Mouse (Mus musculus) retina, postnatal 1 day (tissue): ENCODE measurements at regions not wholly inside any gene's neighbourhood (a gene's known extent, or its start where the extent isn't known, plus 50 kb on each side); places are given as distances from the start of the nearest gene placed in this dataset.

Experiments
- DNase-seq: peaks from one replicate; pipeline ENCODE4 v3.0.0-alpha.2; 2012

- no peak for DNase-seq
Measured at GRCm38 (mm10) chr13:64007688-64008087, 81.3 kb downstream of the Hsd17b3 start.

GRCm38 (mm10) chr13:64002945-64003459 is 86.0 kb downstream of the Hsd17b3 start:
- peak; percentile 87 for DNase-seq

GRCm38 (mm10) chr13:64000303-64000702 is 88.7 kb downstream of the Hsd17b3 start:
- DNase-seq, result no peak

- DNase-seq, result no peak
Measured at GRCm38 (mm10) chr13:63998647-63999046, 90.4 kb downstream of the Hsd17b3 start.

GRCm38 (mm10) chr13:63993857-63994477 is 95.1 kb downstream of the Hsd17b3 start:
- no peak for DNase-seq

- no peak for DNase-seq
Measured at GRCm38 (mm10) chr13:63992989-63993388, 96.0 kb downstream of the Hsd17b3 start.

GRCm38 (mm10) chr13:63990480-63990958 is 98.5 kb downstream of the Hsd17b3 start:
- DNase-seq, result peak; percentile 51

GRCm38 (mm10) chr13:63989769-63990168 is 99.3 kb downstream of the Hsd17b3 start:
- no peak for DNase-seq

- DNase-seq, result no peak
Measured at GRCm38 (mm10) chr13:63988263-63988662, 100.8 kb downstream of the Hsd17b3 start.

GRCm38 (mm10) chr13:63986681-63987080 is 102.3 kb downstream of the Hsd17b3 start:
- no peak for DNase-seq

- peak; percentile 78 for DNase-seq
Measured at GRCm38 (mm10) chr13:63985590-63985989, 103.4 kb downstream of the Hsd17b3 start.

- no peak for DNase-seq
Measured at GRCm38 (mm10) chr13:63985086-63985485, 103.9 kb downstream of the Hsd17b3 start.

GRCm38 (mm10) chr13:63980012-63980691 is 108.9 kb downstream of the Hsd17b3 start:
- peak; percentile 71 for DNase-seq

- DNase-seq, result peak; percentile 20
Measured at GRCm38 (mm10) chr13:63979581-63979980, 109.4 kb downstream of the Hsd17b3 start.

GRCm38 (mm10) chr13:63969907-63970306 is 119.1 kb downstream of the Hsd17b3 start:
- no peak for DNase-seq

GRCm38 (mm10) chr13:63968623-63969022 is 120.4 kb downstream of the Hsd17b3 start:
- no peak for DNase-seq

- no peak for DNase-seq
Measured at GRCm38 (mm10) chr13:63957098-63957497, 131.9 kb downstream of the Hsd17b3 start.

- no peak for DNase-seq
Measured at GRCm38 (mm10) chr13:63954305-63954704, 134.7 kb downstream of the Hsd17b3 start.

- DNase-seq, result no peak
Measured at GRCm38 (mm10) chr13:63951922-63952734, 136.9 kb downstream of the Hsd17b3 start.

- DNase-seq, result peak; percentile 27
Measured at GRCm38 (mm10) chr13:63951136-63951535, 136.1 kb downstream of the Ercc6l2 start.
